Mouse (Mus musculus): ENCODE measurements around the gene Zfp101.

Zfp101 gene

DNA sequence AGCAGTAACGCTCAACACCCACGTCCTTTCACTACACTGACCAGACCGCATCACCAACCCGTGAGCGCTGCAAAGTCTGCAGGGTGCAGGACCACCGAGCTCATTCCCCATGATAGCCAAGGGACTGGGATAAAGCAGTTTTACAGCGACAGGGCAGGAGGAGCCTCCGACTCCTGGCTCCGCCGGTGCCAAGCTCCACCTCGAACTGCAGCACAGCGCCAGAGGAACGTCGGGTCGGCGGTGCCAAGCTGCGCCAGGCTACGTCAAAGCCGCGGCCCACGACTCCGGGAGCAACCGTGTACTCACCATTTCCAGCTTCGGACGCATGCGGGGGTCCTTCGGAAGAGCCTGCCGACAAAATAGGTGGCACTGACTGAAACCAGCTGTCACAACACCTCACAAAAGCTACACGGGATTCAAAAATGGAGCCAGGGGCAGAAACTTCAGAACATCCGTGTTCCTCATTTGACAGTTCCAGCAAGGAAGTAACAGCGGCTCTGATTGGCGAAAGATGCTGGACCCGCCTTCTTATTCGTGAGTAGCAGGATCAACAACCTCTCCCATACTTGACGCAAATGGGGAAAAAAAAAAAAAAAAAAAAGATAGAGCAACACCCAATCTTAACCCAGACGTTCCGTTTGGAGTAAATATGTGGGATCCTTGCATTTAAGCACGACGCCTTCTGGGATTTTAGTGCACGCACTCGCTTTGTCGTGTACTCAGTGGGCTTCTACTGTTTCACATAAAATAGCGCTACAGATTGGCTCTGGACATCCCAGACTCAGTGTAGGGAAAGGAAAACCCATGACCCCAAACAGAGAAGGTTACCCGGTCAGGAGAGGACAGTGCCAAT, at the start of gene Zfp101:
Gene Zfp101 (minus strand): TSS at position 460 of the 853 bp plus-strand sequence.
- peak; percentile 93 to 95 for DNase-seq

GRCm38 (mm10) chr17:33441159-33441558, 46.7 kb upstream of the Zfp101 start:
- no peak for DNase-seq

- DNase-seq = peak; percentile 44 to 48
Measured at GRCm38 (mm10) chr17:33439922-33440321, 45.5 kb upstream of the Zfp101 start.

DNA sequence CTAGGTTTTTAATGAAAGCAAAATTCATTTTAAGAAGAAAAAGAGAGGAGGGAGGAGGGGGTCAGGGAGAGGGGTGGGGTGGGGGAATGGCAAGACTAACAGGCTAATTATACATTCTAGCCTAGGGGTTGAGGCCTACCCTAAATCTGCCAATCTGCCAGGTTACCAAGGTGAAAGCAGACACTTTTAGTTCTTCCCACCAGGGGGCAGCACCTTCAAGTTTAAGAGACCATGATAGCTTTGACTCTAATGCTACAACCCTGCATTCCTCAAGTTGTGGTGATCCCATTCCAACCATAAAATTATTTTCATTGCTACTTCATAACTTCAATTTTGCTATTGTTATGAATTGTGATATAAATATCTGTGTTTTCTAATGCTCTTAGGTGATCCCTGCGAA, 44.7 kb upstream of the Zfp101 start:
- DNase-seq = peak; percentile 72 to 81

- DNase-seq = no peak
Measured at GRCm38 (mm10) chr17:33432019-33432946, 37.8 kb upstream of the Zfp101 start, which contains the start of gene Actl9. Gene Actl9, plus strand, starts transcription at chr17:33432896.

DNA sequence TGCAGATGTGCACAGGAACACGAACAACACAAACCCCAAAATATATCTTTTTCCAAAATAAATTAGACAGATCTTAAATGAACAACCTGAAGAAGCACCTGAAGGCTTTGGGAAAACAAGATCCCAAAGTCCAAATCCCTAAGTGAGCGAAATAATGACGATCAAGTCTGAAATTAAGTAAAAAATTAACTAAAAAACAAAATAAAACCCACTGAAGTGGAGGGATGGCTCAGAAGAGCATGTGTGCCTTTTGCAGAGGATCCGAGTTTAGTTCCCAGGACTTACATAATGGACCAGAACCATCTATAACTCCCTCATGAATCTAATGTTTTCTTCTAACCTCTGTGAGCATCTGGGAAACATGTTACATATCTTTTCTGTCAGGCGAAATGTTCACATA, 2.2 kb downstream of the Zfp101 start:
- DNase-seq = no peak

DNA sequence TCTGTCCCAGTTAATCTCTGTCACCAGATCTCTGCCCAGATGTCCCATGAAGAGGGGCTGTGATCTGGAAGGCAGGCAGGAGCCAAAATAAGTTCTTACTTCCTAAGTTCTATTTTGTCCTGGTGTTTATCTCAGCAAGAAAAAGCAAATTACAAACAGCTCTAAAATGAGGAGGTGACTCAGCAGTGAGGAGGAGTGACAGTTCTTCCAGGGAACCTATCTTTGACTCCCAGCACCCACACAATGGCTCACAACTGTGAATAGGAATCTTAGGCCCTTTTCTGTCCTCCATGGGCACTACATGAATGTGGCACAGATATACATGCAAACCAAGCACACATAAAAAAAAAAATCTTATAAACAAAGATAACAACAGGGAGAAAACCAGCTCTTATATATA, 8.7 kb downstream of the Zfp101 start:
- no peak for DNase-seq

DNA sequence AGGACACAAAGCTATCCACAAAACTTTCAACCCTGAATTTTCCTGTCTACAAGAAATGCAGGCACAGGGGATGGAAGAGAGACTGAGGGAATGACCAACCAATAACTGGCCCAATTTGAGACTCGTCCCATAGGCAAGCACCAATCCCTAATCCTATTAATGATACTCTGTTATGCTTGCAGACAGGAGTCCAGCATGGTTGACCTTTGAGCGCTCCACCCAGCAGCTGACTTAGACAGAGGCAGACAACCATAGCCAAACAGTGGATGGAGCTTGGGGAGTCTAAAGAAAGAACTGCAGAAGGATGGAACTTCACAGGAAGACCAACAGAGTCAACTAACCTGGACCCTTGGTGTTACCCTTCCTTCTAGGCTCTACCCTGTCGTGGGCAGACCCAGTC, 21.6 kb downstream of the Zfp101 start:
- DNase-seq = no peak

DNA sequence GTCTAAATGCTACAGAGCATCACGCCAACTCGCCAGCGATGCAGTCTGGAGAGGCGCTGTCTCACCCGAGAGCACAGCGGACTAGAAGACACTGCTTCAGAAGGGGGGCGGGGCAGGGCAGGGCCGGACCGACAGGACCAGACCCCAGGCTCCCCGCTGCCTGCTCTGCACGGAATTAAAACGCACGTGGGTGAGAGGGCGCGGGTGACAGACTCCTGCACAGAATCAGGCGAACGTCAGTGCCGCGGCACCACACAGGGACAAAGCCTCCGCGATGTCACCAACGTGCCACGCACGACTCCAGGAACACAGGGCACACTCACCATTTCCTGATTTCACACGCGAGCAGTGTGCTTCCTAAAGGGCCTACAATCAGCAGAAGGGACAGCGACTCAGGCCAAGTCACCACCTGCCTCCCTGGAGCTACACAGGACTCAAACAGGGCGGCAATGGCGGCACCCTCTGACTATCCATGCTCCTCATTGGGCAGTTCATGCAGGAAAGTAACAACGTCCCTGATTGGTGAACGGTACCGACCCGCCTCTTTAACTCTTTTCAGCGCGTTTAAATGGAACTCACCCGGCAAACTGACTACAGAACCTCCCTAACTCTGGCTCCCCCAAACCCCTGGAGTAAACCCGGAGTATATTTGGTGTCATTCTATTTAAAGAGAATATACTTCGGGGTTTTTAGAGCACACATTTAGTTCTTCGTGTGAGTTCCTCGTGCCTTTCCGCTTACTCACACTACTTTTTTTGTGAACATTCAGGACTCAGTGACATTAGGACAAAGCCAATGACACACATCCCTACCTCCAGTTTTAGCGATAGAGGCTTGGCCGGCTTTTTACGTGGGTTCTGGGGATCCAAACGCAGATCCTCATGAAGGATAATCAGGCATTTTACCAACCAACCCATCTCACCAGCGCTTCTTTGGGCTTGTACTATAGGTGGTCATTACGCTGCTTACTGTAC, 35.7 kb downstream of the Zfp101 start, which contains the start of gene Zfp81:
Gene Zfp81 (minus strand): TSS at position 468 of the 974 bp plus-strand sequence.
- DNase-seq = peak; percentile 87

- no peak for DNase-seq
Measured at GRCm38 (mm10) chr17:33352981-33353380, 41.5 kb downstream of the Zfp101 start.

All from lung, adult 18-20 months (tissue).